Mouse (Mus musculus) hematopoietic stem cell, adult 5-6 weeks (primary cell): ENCODE measurements around the gene Phldb3. TPM values are rescaled to one million over a fixed set of nuclear protein-coding genes. Genes with fewer than 3 reads are reported as not detected.
A peak's percentile ranks its signal among the peaks of the same experiment; 100 is the strongest.

ENCODE experiments used
- ATAC-seq, 2 experiments: fragments of 125-278 bp in 1 of 2; replicated peaks in 1 of 2; 2 replicates each; pipeline ENCODE4 v1.8.0; 2016 to 2017; ENCODE audit warnings: inconsistent platforms in 2 of 2, mild to moderate bottlenecking in 2 of 2, moderate number of reproducible peaks in 2 of 2, low read depth in 1 of 2, moderate TSS enrichment in 1 of 2; ENCODE audit not compliant: low FRiP score in 2 of 2, poor library complexity in 2 of 2, severe bottlenecking in 2 of 2, insufficient read depth in 1 of 2, low TSS enrichment in 1 of 2
- total RNA-seq: library from RNA; stranded (forward); fragments of 172-1452, 232-1000 nt; gene quantifications from 2 replicates; pipeline ENCODE4 v1.2.3, GENCODE M21; 2017

The Phldb3 gene
- total RNA-seq, result 13.9 and 17.5 TPM in 2 replicates

DNA sequence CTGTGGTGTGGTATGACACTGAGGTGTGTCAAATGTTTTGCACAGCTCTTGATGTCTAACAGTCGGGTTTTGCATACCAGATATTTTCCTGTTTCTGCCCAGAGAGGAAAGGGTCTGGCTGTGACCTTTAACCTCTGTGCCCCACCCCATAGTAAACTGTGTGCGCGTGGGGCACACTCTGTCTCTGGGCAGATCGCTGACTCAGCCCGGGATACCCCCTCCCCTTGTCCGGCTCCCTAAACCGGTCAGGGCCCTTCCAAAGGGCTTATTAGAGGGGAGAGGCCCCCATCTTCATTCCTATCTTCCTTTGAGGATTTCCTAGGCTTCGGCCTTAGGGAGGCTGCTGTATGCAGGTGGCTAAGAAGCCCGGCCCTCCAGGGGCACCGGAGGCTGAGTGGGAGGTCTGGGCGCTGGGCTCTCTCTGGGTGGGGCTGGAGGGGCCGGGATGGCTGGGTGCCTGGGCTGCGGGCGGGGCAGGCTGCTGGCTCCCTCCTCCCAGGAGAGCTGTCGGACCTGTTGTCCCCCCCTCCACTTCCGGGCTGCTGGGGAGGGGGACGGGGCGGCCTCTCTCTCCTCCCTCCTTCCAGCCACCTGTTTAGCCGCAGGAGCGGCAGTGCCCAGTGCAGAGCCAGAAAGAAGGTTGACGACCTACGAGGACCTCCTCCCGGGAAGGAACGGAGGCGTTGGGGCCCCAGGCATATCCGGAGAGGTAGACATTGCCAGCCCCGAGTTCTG lies at the start of gene Phldb3:
Gene Phldb3 (plus strand): TSS at position 620 of the 735 bp plus-strand sequence.
- peak; percentile 25 to 48; a peak in 3 of 4 replicates for ATAC-seq

DNA sequence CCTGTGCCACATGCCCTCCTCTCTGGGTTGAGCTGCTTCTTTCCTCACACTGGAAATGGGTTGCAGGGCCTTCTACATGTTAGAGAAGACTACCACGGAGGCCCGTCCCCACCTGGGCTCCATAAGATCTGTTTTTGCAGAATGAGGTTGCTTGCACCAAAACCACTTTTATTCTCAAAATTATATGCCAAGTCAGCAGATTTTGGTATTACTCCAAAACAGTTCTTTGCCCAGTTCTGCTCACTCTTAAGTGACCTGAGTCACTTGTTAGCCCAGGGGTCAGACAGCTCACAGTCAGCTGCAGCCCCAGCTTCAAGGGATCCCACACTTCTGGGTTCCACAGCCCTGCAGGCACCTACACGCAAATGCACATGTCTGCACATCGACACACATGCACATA lies 49.1 kb upstream of the Phldb3 start:
- no peak for ATAC-seq

DNA sequence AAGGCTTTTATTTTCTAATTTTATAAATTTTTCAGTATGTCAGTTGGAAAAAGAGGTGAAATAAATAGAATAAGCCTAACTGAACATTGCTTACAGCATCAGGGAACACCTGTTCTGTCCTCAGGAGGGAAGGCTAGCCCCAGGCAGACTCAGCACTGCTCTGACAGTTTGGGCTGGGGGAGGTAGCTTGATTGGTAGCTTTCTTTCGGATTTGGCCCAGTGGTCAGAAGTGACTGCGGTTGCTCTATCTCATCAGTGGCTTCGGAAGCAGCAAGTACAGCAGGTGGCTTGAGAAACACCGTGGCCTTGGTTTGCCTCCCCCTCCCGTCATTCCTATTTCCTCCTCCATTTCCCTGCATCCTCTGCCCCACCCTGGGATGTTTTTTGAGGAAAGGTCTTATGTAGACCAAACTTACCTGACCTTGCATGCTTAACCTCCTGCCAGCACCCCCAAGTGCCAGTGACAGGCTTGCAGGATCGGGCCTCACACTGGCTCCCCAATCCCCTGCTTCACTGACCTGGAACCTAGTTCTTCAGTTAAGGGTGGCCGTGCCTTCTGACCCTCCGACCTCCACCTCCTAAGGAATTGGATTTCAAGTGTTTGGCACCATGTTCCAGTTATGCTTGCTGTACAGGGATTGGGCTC lies 47.2 kb upstream of the Phldb3 start:
- no peak for ATAC-seq

DNA sequence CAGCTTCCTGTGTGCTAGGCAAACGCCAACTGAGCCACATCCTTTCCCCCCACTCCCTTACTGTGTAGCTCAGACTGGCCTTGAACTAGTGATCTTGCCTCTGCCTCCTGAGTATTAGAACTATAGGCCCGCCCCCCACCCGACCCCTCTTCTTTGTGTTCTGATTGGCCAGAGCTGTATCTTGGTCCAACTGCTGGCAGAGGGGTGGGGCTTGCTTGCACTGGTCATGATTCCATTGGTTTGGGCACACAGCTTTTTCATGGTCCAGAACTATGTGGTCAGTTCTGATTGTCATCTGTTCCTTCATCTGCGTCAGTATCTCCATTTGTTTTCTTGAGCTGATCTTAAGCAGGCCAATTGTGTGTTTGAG lies 46.7 kb upstream of the Phldb3 start:
- no peak for ATAC-seq

DNA sequence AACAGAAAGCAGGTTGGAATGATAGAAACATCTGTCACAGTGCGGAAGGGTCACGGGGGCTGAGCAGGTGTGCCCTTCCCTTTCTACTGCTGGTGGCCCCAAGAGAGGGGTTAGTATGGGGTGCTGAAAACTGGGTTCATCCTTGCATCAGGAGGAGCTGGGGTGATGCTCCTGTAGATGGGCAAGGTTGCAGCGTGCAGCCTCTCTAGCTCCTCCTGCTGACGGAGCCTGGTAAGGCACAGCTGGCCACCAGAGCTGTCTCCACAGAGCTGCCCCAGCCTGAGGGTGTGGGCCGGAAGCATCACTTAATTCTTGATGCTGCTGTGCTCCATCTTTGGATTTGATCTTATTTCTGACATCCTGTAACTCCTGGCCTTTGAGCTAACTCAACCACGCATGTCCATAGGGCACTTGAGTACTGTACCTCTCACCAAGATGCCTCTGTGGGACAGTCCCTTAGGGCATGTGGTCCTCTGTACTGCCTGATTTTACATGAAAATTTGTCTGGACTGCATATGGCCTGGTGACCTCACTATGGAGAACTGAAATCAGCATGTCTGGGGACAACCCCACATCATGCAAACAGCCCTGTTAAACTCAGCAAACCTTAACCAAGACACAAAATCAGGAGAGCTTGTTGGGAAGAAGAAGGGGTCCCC lies 45.8 kb upstream of the Phldb3 start:
- peak; percentile 87 to 91 for ATAC-seq

DNA sequence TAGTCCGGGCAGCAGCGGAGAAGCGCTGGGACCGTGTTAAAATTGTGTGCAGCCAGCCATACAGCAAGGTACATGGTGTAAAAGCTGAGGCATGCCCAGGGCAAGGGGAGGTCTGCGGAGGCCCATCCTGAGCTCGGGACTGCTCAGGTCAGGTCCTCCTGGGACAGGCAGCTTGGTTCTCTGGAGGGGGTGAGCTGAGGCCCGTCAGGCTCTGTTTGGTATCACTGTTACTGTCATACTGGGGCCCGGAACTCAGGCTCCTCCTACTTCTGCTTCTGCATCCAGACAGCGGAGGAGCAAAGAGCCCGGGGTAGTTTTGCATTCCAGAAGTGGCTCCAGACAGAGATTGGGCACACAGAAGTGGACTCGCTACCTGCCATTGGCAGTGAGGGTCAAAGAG lies 44.9 kb upstream of the Phldb3 start:
- no peak for ATAC-seq

DNA sequence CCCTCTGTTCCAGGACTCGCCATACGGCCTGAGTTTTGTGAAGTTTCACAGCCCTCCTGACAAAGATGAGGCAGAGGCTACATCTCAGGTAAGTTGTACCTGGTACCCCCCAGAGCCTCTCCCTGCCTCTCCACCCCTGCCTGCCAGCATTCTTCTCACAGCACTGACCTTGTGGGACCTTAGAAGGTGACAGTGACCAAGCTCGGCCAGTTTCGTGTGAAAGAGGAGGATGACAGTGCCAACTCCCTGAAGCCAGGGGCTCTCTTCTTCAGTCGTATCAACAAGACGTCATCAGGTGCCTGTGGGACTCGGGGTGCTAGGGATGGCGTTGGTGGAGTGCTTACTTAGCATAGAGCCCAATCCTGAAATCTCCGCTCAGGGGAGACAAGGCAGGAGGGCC lies 44.4 kb upstream of the Phldb3 start:
- ATAC-seq, result no peak

DNA sequence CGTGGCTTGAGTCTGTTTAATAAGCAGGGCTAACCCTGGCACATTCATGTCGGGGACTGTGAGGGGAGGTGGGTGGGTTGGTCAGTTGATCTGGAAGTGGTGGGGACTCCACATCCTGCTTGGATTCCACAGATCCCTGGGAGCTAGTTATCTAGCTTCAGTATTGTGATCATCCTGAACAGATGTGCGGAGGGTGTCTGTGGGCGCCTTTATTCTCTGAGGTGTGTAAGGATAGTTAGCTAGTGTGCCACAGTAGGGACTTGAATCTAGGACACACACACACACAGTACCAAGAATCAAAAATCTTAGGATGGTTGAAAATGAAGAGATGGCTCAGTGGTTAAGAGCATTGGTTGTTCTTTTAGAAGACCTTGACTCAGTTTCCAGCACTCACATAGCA lies 42.1 kb upstream of the Phldb3 start:
- ATAC-seq, result no peak

DNA sequence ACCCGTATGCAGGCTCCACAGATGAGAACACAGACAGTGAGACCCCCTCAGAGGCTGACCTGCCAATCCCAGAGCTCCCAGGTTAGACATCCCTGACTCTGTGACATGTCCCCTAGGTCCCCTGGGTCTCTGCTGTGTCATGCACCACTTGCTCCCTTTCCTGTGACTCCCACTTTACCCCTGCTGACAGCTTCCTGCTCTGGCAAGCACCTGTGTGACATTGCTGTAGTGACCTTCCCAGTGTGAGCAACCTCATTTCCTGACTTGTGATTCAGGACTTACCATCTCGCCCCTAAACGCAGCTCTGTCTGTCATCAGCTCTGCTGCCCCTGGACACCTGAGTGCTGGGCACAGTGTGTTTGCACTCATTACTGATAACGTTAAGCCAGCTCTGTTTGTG lies 39.5 kb upstream of the Phldb3 start:
- ATAC-seq, result no peak

DNA sequence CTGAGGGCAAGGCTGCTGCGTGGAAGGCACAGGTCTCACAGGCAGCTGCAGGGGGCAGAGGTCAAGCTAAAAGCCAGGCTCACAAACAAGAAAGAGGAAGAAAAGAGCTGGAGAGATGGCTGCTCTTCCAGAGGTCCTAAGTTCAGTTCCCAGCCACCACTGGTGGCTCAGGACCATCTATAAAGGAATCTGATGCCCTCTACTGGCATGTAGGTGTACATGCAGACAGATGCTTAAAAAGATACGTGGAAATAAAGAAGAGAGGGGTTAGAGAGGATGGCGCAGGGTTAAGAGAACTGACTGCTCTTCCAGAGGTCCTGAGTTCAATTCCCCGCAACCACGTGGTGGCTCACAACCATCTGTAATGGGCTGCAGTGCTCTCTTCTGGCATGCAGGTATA lies 38.1 kb upstream of the Phldb3 start:
- ATAC-seq, result no peak

DNA sequence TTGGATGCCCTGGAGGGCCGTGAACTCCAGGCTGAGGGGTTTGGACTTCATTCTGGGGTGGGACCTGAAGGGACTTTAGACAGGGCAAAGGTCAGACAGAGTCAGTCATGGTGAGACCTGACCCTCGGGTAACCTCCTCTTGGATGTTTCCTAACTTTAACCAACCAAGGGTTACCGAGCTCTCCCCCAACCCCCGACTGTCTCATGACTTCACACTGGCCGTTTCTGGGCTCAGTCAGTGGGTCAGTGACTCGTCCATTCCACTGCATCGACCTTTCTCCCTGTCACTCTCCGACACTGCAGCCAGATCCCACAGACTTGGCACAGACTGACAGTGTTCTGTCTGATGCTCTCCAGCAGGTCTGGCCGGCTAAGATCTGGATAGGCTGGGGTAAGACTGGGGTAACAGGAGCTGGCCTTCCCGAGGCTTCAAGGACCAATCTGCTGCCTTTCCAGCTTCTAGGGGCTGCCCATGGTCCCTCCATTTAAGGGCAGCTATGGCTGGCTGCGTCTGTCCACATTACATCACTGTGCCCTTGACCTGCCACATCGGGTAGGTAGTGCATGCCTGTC lies 36.3 kb upstream of the Phldb3 start:
- no peak for ATAC-seq

DNA sequence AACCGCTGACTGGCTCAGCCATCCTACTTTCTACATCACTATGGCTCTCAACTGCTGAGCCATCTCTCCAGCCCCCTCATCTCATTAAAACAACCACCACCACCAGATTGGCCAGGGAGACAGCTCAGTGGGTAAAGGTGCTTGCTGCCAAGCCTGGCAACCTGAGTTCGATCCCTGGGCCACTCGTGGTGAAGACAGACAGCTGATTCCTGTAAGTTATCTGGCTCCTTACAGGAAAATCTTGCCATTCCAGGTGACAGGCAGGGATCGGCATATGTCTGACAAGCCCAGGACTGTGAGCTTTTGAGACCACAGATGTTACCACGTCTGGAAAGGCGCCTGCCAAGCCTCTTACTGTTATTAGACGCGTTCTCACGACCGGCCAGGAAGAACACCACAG lies 32.8 kb upstream of the Phldb3 start:
- no peak for ATAC-seq

DNA sequence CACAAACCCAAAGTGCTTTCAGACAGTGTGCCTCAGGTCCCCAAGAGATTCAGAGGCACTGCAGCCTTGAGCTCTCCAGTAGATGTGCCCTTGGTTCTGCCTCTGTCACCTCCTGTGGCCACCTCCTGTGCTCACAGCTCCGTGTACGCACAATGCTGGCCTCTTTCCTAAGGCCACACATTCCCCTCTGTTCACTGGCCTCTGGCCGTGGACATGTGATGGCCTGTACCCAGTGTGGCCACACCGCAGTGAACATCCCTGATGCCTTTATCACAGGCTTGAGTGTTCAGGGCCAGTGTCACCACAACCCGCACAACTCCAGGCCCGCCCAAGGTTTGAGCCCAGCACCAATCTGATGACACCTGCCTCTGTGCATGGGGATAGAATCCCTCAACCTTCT lies 25.7 kb upstream of the Phldb3 start:
- ATAC-seq, result no peak

DNA sequence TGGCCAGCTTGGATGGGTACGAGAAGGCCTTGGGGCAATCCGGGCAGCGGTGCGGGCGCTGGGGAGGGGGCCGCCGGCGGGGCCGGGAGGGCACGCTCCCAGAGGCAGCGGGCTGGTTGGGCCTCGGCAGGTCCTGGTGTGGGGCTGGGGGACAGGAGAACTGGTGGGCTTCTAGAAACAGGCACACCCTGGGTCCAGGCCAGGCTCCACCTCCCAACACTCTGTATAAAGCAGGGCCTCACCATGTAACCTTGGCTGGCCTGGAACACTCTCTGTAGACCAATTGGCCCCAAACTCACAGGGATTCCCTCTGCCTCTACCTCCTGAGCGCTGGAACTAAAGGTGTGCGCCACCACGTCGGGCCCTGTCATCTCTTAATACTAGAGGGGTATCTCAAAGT lies 24.6 kb upstream of the Phldb3 start:
- ATAC-seq, result no peak

DNA sequence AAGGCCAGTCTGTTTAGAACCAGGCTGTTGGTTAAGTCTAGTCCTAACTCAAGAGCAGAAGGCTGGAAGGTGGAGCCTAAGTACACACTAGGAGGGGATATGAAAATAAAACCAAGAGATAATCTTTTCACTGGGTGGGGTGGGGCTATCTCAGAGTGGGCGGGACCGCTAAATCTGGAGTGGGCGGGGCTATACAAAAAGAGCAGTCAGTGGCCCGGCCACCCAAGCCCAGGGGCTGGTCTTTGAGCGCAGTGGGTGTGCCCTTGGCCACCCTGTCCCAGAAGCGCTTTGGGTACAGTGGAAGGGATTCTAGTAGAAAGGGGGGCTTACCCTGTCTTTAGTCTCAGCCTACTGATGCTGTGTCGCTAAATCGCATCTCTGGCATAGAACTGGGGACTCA lies 23.7 kb upstream of the Phldb3 start:
- ATAC-seq, result peak; percentile 39 to 57; a peak in 3 of 4 replicates

DNA sequence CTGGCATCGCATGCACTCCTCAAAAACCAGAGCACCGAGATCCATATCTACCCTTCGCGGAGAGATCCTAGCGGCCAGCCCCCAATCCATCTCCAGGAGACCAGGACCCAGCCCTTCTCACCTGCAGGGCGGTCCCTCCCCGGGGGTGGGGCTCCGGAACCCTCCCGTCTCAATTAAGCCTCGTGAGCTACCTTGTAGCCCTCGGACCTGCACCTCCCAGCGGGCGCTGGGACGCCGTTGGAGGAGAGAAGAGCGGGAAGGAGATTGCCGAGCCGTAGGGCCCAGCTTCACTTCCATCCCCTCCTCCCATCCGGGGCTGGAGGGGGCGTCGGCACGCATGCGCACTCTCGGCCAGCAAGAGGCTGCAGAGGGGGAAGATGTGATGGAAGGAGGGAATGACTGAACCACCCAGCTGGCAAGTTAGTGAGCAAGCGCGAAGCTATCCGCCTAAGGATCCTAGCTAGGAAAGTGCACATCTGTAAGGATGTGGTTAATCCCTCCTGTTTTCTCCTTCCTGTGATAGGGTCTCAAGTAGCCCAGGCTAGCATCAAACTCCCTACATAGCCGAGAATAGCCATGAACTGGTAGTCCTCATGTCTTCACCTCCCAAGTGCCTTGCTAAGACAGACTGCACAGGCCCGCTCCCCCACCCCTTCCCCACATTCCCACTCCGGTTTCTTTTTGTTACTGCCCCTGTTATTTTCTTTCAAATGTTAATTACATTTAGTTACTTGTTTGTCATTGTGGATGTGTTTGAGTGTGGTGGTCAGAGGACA lies 23.0 kb upstream of the Phldb3 start, which contains the start of the genes Ethe1 and Zfp575:
Gene Ethe1 (plus strand): TSS at position 214 of the 776 bp plus-strand sequence.
Gene Zfp575 (minus strand): TSS at position 312 of the 776 bp plus-strand sequence.
- ATAC-seq, result peak in 1 of 2 experiments; percentile 16; a peak in 1 of 4 replicates

DNA sequence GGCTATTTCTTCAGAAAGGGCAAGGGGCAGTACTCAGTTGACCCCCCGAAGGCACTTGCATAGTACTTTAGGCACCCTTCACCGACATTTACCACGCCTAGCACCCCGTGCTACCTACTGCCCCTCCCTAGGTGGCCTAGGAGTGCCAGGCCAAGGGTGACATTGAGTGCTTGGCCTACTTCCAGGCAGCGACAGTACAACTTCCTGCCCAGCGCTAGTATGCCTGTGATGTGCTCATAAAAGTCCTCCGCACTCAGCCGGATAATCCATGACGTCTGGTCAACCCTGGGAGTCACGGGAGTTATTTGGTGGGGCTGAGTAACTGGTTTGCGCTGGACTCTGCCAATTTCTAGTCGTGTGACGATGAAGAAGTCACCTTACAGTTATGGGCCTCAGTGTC lies 22.2 kb upstream of the Phldb3 start:
- ATAC-seq, result peak; percentile 32 to 41; a peak in 1 of 4 replicates
